Mouse (Mus musculus): ENCODE data around the gene Shisa8.

The Shisa8 gene

GRCm38 (mm10) chr15:82203611-82204351 lies 8.8 kb downstream of the Shisa8 start:
- DNase-seq, result no peak

- DNase-seq, result no peak
These were observed 9.5 kb downstream of the Shisa8 start for GRCm38 (mm10) chr15:82203090-82203489.

GRCm38 (mm10) chr15:82202086-82202485 lies 10.5 kb downstream of the Shisa8 start:
- no peak for DNase-seq

- DNase-seq, result no peak
These were observed 13.1 kb downstream of the Shisa8 start for GRCm38 (mm10) chr15:82199546-82199945.

- DNase-seq, result no peak
These were observed 14.3 kb downstream of the Shisa8 start for GRCm38 (mm10) chr15:82198342-82198741.

- no peak for DNase-seq
These were observed 14.7 kb downstream of the Shisa8 start for GRCm38 (mm10) chr15:82197937-82198336.

GRCm38 (mm10) chr15:82197246-82197750 lies 15.3 kb downstream of the Shisa8 start:
- no peak for DNase-seq

GRCm38 (mm10) chr15:82196300-82196699 lies 16.3 kb downstream of the Shisa8 start:
- DNase-seq, result no peak

- DNase-seq, result no peak
These were observed 20.0 kb downstream of the Shisa8 start for GRCm38 (mm10) chr15:82192617-82193016.

GRCm38 (mm10) chr15:82188481-82189240 lies 24.0 kb downstream of the Shisa8 start:
- DNase-seq, result peak; percentile 78 to 82

- DNase-seq, result no peak
These were observed 24.7 kb downstream of the Shisa8 start for GRCm38 (mm10) chr15:82187924-82188323.

GRCm38 (mm10) chr15:82187401-82187800 lies 25.2 kb downstream of the Shisa8 start:
- DNase-seq, result no peak

GRCm38 (mm10) chr15:82186931-82187330 lies 25.7 kb downstream of the Shisa8 start:
- peak; percentile 67 to 71 for DNase-seq

- DNase-seq, result no peak
These were observed 26.5 kb downstream of the Shisa8 start for GRCm38 (mm10) chr15:82186131-82186530.

GRCm38 (mm10) chr15:82185062-82185783 lies 27.4 kb downstream of the Shisa8 start:
- DNase-seq, result no peak

- DNase-seq, result no peak
These were observed 28.0 kb downstream of the Shisa8 start for GRCm38 (mm10) chr15:82184656-82185055.

- DNase-seq, result no peak
These were observed 28.4 kb downstream of the Shisa8 start for GRCm38 (mm10) chr15:82184183-82184582.

GRCm38 (mm10) chr15:82183596-82183995 lies 29.0 kb downstream of the Shisa8 start:
- no peak for DNase-seq

GRCm38 (mm10) chr15:82182311-82182710 lies 30.3 kb downstream of the Shisa8 start:
- DNase-seq, result peak; percentile 43 to 56

GRCm38 (mm10) chr15:82181131-82181530 lies 31.5 kb downstream of the Shisa8 start:
- DNase-seq, result no peak

- DNase-seq, result no peak
These were observed 34.8 kb downstream of the Shisa8 start for GRCm38 (mm10) chr15:82177743-82178290.

GRCm38 (mm10) chr15:82175091-82175490 lies 37.5 kb downstream of the Shisa8 start:
- DNase-seq, result no peak

GRCm38 (mm10) chr15:82172648-82173047 lies 40.0 kb downstream of the Shisa8 start:
- DNase-seq, result no peak

All from B cell, adult 2 months (primary cell).